Mouse (Mus musculus): ENCODE measurements around the gene Hist1h1d. TPM values are rescaled to one million over a fixed set of nuclear protein-coding genes. Genes with fewer than 3 reads are reported as not detected.
"Not testable (repeated sequence)": the region's sequence is repeated elsewhere in the genome, so short reads cannot be mapped to it uniquely, and the experiment has no call there.

The Hist1h1d gene
- polyA plus RNA-seq, 1 experiment = 0.12 TPM

DNA sequence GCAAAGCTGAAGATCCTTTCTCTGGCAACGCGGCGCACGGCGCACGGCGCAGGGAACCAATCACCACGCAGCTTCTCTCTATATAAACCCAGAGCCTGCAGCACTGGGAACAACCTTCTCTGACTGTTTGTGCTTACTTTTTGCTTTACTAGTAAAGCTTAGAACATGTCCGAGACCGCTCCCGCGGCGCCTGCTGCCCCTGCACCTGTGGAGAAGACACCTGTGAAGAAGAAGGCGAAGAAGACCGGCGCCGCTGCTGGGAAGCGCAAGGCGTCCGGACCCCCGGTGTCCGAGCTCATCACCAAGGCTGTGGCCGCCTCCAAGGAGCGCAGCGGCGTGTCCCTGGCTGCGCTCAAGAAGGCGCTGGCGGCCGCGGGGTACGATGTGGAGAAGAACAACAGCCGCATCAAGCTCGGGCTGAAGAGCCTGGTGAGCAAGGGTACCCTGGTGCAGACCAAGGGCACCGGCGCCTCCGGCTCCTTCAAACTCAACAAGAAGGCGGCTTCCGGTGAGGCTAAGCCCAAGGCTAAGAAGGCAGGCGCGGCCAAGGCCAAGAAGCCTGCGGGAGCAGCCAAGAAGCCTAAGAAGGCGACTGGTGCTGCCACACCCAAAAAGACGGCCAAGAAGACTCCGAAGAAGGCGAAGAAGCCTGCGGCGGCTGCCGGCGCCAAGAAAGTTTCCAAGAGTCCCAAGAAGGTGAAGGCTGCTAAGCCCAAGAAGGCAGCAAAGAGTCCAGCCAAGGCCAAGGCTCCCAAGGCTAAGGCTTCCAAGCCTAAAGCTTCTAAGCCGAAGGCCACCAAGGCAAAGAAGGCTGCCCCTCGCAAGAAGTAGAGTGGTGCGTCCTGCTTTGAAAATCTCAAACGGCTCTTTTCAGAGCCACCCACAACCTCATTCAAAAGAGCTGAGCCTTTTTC lies 2.1 kb downstream of the Hist1h1d start:
- TF ChIP-seq POLR2A (IDR thresholded peaks at IDR 0.05; ENCODE audit: borderline replicate concordance, extremely low read depth, low read depth, low read length) = peak; percentile 81
- TF ChIP-seq CTCF (IDR thresholded peaks at IDR 0.05; ENCODE audit: insufficient read depth, low read length) = no peak
- WGBS = under 1% methylated on average over 54 of the region's 54 CpGs
- peak; percentile 67 for DNase-seq
- peaks cover 5% of the 10 kb centered on the region for H3K4me1 ChIP-seq (ENCODE audit: control insufficient read depth, insufficient read depth, low read length)
- peak overlapping the region; percentile 87 for H3K4me3 ChIP-seq (replicated peaks; ENCODE audit: extremely low read depth, low read depth, low read length)

DNA sequence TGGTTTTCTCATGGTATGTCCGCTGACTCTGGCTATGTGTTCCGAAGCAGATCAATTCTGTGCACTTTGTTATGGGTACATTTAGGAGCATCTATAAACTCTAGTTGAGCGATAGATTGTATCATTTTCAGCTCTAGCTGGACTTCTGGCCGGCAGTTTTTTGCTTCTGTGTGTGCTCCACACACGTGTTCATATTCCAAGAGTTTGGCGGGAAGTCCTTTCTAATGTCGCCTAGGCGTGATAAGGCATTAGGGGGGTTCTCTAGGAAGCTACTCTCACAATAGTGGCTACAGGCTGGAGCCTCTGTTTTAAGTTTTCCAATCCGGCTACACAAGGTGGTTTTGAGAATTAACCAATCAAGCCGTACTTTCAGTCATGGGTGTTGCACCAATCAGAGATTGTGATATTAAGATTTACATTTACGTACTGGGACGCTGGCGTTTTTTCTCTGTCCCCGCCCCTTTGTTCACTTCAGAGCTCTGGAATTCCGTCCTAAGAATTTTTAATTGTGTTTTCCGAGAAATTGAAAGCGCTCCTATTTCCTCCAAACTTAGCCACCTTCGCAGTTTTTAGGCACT lies 2.9 kb downstream of the Hist1h1d start:
- WGBS = under 1% methylated on average over 18 of the region's 18 CpGs
- DNase-seq = peak; percentile 59
- Histone ChIP-seq H3K4me1 (ENCODE audit: control insufficient read depth, insufficient read depth, low read length) (peaks cover 5% of the 10 kb centered on the region), H3K4me3 (replicated peaks; ENCODE audit: extremely low read depth, low read depth, low read length) (peak overlapping the region; percentile 73)
- TF ChIP-seq POLR2A (IDR thresholded peaks at IDR 0.05; ENCODE audit: borderline replicate concordance, extremely low read depth, low read depth, low read length) (peak; percentile 30; the same call in 1 of the 2 replicates), CTCF (IDR thresholded peaks at IDR 0.05; ENCODE audit: insufficient read depth, low read length) (no peak)

DNA sequence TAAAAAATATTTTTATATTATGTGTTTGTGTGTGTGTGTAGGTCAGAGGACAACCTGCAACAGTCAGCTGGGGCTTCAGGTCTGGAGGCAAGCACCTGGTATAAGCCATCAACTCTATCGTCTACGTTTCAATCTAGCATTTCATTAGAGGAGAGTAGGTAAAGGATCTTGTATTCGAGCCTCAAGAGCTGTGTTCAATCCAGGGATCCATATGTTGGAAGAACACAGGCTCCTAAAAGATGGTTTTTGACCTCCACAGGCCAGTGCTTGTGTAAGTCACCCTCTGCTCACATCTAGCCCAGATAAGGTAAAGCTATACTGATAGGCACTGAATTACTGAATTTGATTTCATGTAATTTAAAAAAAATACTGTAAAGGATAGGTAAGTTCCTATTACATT lies 3.8 kb downstream of the Hist1h1d start:
- Histone ChIP-seq H3K4me1 (ENCODE audit: control insufficient read depth, insufficient read depth, low read length) (peaks cover 5% of the 10 kb centered on the region), H3K4me3 (replicated peaks; ENCODE audit: extremely low read depth, low read depth, low read length) (no peak overlapping the region)
- 64% methylated on average over 3 of the region's 3 CpGs for WGBS
- TF ChIP-seq POLR2A (IDR thresholded peaks at IDR 0.05; ENCODE audit: borderline replicate concordance, extremely low read depth, low read depth, low read length) = no peak
- no peak for TF ChIP-seq CTCF (IDR thresholded peaks at IDR 0.05; ENCODE audit: insufficient read depth, low read length)
- no peak for DNase-seq

DNA sequence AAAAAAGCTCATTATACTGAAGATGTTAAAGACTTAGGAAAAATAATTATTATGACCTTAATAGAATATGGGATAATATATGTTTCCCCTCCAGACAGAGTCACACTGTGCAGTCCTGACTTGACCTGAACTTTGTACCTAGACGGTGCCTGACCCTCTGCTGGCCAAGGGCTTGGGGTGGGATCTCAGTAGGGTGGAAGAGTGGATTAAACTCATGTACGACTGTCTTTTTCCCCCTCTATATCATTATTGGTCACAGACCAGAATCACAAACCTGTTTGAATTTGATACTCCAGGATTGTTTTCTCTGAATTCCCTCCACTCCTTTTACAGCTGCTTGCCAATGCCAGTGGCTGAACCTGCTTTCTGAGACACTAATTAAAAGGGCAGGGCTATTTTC lies 7.6 kb downstream of the Hist1h1d start:
- not testable (repeated sequence) for DNase-seq; H3K4me3 ChIP-seq (replicated peaks; ENCODE audit: extremely low read depth, low read depth, low read length); H3K4me1 ChIP-seq (ENCODE audit: control insufficient read depth, insufficient read depth, low read length)
- 32% methylated on average over 2 of the region's 2 CpGs for WGBS

DNA sequence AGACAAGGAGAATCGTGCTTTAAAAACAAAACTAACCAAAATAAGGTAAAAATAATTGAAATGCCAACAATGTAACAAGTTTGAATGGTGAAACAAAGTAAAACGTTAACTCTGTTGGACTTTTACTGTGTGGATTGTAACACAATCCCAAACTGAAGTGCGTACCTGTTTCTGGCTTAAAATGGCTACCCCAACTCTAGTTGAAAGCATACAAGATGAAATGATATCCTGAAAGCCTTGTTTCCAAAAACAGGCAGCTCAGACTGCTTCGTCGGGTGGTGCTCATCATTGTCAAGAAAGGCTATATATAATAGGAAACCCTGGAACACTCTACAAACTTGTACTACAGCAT lies 8.4 kb downstream of the Hist1h1d start:
- 0% methylated on average over 2 of the region's 5 CpGs for WGBS
- not testable (repeated sequence) for H3K4me3 ChIP-seq (replicated peaks; ENCODE audit: extremely low read depth, low read depth, low read length); H3K4me1 ChIP-seq (ENCODE audit: control insufficient read depth, insufficient read depth, low read length)

DNA sequence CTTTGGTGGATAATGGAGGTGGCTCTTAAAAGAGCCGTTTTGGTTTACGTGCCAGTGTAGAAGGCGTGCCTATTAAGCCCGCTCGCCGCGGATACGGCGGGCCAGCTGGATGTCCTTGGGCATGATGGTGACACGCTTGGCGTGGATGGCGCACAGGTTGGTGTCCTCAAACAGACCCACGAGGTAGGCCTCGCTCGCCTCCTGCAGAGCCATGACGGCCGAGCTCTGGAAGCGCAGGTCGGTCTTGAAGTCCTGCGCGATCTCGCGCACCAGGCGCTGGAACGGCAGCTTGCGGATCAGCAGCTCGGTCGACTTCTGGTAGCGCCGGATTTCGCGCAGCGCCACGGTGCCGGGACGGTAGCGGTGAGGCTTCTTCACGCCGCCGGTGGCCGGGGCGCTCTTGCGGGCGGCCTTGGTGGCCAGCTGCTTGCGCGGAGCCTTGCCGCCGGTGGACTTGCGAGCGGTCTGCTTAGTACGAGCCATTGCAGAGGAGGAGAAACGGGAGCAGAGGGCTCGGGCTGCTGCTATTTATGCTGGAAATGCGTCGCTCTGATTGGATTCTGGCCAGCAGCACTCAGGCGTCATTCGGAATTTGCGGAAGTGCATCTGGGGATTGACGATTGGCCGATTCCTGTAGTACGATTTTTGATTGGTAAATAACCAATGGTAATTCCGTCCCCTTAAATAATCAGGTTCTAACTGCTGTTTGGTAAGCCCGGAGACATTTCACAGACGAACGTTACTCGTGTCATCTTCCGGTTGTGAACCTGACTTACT lies 9.0 kb downstream of the Hist1h1d start, which contains the start of gene Hist1h3e:
Gene Hist1h3e (minus strand): TSS at position 487 of the 777 bp plus-strand sequence.
- peak; percentile 95 for TF ChIP-seq POLR2A (IDR thresholded peaks at IDR 0.05; ENCODE audit: borderline replicate concordance, extremely low read depth, low read depth, low read length)
- peak within 1 kb of the TSS; percentile 65 for H3K4me3 ChIP-seq (replicated peaks; ENCODE audit: extremely low read depth, low read depth, low read length)
- under 1% methylated on average over 56 of the region's 67 CpGs for WGBS
- peak; percentile 90 for DNase-seq
- not testable (repeated sequence) for H3K4me1 ChIP-seq (ENCODE audit: control insufficient read depth, insufficient read depth, low read length)

More for the DNA sequence above, 8.4 kb downstream of the Hist1h1d start:
- DNase-seq = not testable (repeated sequence)

DNA sequence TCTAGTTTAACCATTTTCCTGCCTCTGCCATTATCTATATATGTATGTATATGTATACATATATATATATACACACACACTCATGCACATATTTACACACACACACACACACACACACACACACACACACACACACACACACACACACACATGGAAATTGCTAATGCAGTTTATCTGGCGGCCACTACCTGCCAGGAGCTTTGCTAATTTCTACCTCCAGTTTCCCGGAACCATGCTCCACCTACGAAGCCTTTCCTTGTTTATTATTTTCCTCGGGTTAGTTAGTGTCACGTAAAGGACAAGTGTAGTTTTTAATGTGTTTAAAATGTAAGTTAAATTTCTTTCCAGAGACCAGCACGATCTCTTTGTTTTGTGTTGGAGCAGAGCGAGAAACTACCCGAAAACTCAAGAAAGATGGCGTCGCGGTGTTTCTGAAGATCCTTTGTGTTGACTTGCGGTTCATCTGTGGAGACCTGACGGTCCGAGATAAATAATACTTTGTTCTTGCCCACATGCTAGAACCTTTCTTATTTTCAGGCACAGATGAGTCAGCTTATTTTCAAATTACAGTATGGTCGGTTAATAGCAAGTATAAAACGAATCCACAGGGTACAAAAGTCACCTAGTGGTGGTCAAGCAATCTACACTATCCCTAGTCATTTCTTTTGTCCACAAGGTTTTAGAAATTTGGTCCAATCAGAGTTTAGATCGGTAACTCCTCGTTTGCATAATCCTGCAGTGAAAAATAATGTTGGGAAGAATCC lies 9.8 kb downstream of the Hist1h1d start:
- Histone ChIP-seq H3K4me1 (ENCODE audit: control insufficient read depth, insufficient read depth, low read length) (no peaks in the 10 kb centered on the region; the same call in 1 of the 2 replicates), H3K4me3 (replicated peaks; ENCODE audit: extremely low read depth, low read depth, low read length) (peak overlapping the region; percentile 65)
- peak; percentile 26; the same call in 1 of the 2 replicates for TF ChIP-seq POLR2A (IDR thresholded peaks at IDR 0.05; ENCODE audit: borderline replicate concordance, extremely low read depth, low read depth, low read length)
- peak; percentile 19; the same call in 1 of the 2 replicates for TF ChIP-seq CTCF (IDR thresholded peaks at IDR 0.05; ENCODE audit: insufficient read depth, low read length)
- no peak for DNase-seq
- 2% methylated on average over 18 of the region's 18 CpGs for WGBS

DNA sequence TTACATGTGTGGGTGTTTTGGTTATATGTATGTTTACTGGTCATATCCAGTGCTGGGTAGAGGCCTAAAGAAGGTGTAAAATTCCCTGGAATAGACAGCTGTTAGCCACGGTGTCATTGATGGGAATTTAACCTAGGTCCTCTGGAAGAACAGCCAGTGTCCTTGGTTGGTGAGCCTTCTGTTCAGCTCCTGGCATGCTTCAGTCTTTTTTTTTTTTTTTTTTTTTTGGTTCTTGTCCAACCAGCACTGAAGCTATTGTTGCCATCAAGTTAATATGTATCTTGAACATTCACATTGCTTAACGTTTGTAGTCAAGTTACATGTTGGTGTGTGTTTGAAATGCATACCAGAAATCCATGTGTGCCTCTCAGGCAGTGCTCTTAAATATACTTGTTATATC lies 11.4 kb downstream of the Hist1h1d start:
- H3K4me1 ChIP-seq (ENCODE audit: control insufficient read depth, insufficient read depth, low read length) = no peaks in the 10 kb centered on the region; the same call in 1 of the 2 replicates
- 74% methylated on average over 2 of the region's 2 CpGs for WGBS
- DNase-seq = no peak
- H3K4me3 ChIP-seq (replicated peaks; ENCODE audit: extremely low read depth, low read depth, low read length) = no peak overlapping the region
- TF ChIP-seq POLR2A (IDR thresholded peaks at IDR 0.05; ENCODE audit: borderline replicate concordance, extremely low read depth, low read depth, low read length) (no peak), CTCF (IDR thresholded peaks at IDR 0.05; ENCODE audit: insufficient read depth, low read length) (no peak)

DNA sequence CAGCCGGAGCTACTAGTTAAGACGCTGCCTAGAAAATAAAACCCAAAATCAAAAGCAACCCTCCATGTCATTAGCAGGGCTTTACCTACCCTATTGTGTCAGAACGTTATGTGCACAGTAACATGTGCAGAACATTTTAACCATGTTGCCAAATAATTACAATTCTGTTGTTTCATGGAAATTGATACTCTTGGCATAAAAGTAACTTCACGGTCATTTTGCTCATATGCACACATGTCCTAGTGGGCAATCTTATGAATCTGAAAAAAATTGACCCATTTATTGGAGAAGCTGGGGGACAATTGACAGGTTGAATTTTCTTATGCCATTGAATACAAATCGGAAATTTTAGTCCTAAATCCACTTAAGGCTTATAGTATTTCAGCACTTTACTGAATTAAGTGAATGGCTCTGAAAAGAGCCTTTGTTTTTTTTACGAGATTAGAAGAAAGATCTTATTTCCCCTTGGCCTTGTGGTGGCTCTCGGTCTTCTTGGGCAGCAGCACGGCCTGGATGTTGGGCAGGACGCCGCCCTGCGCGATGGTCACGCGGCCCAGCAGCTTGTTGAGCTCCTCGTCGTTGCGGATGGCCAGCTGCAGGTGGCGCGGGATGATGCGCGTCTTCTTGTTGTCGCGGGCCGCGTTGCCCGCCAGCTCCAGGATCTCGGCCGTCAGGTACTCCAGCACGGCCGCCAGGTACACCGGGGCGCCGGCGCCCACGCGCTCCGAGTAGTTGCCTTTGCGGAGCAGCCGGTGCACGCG lies 17.4 kb downstream of the Hist1h1d start:
- not testable (repeated sequence) for DNase-seq; H3K4me3 ChIP-seq (replicated peaks; ENCODE audit: extremely low read depth, low read depth, low read length); H3K4me1 ChIP-seq (ENCODE audit: control insufficient read depth, insufficient read depth, low read length)
- whole genome bisulfite sequencing = 1% methylated on average over 29 of the region's 41 CpGs

Data from lung, adult 2 months (tissue).